Mouse (Mus musculus): ENCODE measurements around the gene Sergef.

Gene Sergef

GRCm38 (mm10) chr7:46615256-46615977 is 24.2 kb downstream of the Sergef start:
- no peak for DNase-seq (ENCODE audit: low read depth)

GRCm38 (mm10) chr7:46614263-46614662 is 25.3 kb downstream of the Sergef start:
- no peak for DNase-seq (ENCODE audit: low read depth)

GRCm38 (mm10) chr7:46613091-46613490 is 26.5 kb downstream of the Sergef start:
- no peak for DNase-seq (ENCODE audit: low read depth)

- no peak for DNase-seq (ENCODE audit: low read depth)
Measured at GRCm38 (mm10) chr7:46612421-46612937, 27.1 kb downstream of the Sergef start.

- DNase-seq (ENCODE audit: low read depth): no peak
Measured at GRCm38 (mm10) chr7:46611970-46612369, 27.6 kb downstream of the Sergef start.

GRCm38 (mm10) chr7:46609317-46609716 is 30.3 kb downstream of the Sergef start:
- DNase-seq (ENCODE audit: low read depth): no peak

- no peak for DNase-seq (ENCODE audit: low read depth)
Measured at GRCm38 (mm10) chr7:46607428-46608055, 32.1 kb downstream of the Sergef start.

GRCm38 (mm10) chr7:46607031-46607426 is 32.6 kb downstream of the Sergef start:
- no peak for DNase-seq (ENCODE audit: low read depth)

- no peak for DNase-seq (ENCODE audit: low read depth)
Measured at GRCm38 (mm10) chr7:46606391-46607030, 33.1 kb downstream of the Sergef start.

- no peak for DNase-seq (ENCODE audit: low read depth)
Measured at GRCm38 (mm10) chr7:46603051-46603450, 36.6 kb downstream of the Sergef start.

- no peak for DNase-seq (ENCODE audit: low read depth)
Measured at GRCm38 (mm10) chr7:46602079-46602478, 37.5 kb downstream of the Sergef start.

GRCm38 (mm10) chr7:46601097-46601496 is 38.5 kb downstream of the Sergef start:
- DNase-seq (ENCODE audit: low read depth): no peak

- DNase-seq (ENCODE audit: low read depth): no peak
Measured at GRCm38 (mm10) chr7:46597006-46597405, 42.6 kb downstream of the Sergef start.

GRCm38 (mm10) chr7:46591546-46591945 is 48.1 kb downstream of the Sergef start:
- DNase-seq (ENCODE audit: low read depth): no peak

GRCm38 (mm10) chr7:46589181-46589580 is 50.4 kb downstream of the Sergef start:
- DNase-seq (ENCODE audit: low read depth): no peak

- no peak for DNase-seq (ENCODE audit: low read depth)
Measured at GRCm38 (mm10) chr7:46588005-46588404, 51.6 kb downstream of the Sergef start.

GRCm38 (mm10) chr7:46587466-46587865 is 52.1 kb downstream of the Sergef start:
- no peak for DNase-seq (ENCODE audit: low read depth)

- DNase-seq (ENCODE audit: low read depth): no peak
Measured at GRCm38 (mm10) chr7:46586621-46587216, 52.9 kb downstream of the Sergef start.

GRCm38 (mm10) chr7:46582750-46583149 is 56.9 kb downstream of the Sergef start:
- no peak for DNase-seq (ENCODE audit: low read depth)

- DNase-seq (ENCODE audit: low read depth): no peak
Measured at GRCm38 (mm10) chr7:46581358-46581930, 58.2 kb downstream of the Sergef start.

GRCm38 (mm10) chr7:46578091-46578490 is 61.5 kb downstream of the Sergef start:
- DNase-seq (ENCODE audit: low read depth): no peak

GRCm38 (mm10) chr7:46575897-46576296 is 63.7 kb downstream of the Sergef start:
- DNase-seq (ENCODE audit: low read depth): no peak
